Mouse (Mus musculus) lung, adult 10 weeks (tissue): ENCODE results near the gene Il17f. TPM values are rescaled to one million over a fixed set of nuclear protein-coding genes. Genes with fewer than 3 reads are reported as not detected.

Experiments
- polyA plus RNA-seq: library from polyadenylated mRNA; stranded (reverse); fragments of 350-450 nt; fragmentation: Illumina TruSeq; extraction: RNeasy Lipid Tissue Mini Kit (QIAGEN cat#74804); gene quantifications from one replicate; pipeline ENCODE4 v1.2.3, GENCODE M21; 2014; ENCODE audit warnings: low read depth, low replicate concordance; ENCODE audit not compliant: insufficient read depth

Gene Il17f
- polyA plus RNA-seq, result not detected

GRCm38 (mm10) chr1:20790517-20790916 lies at the start of gene Il17f:
Il17f (minus strand) TSS chr1:20790617.

GRCm38 (mm10) chr1:20819771-20820605 lies 29.6 kb upstream of the Il17f start, which contains the start of gene Mcm3:
Mcm3 (minus strand) TSS chr1:20820312.

GRCm38 (mm10) chr1:20730903-20731302 lies 59.5 kb downstream of the Il17f start, which contains the start of gene Il17a:
Il17a (plus strand) TSS chr1:20730905.

Other genes starting within 250 kb of the Il17f start
- 0.03 TPM for gene Pkhd1, start 172.6 kb downstream of the Il17f start, polyA plus RNA-seq
- not detected for gene Il17a, start 59.7 kb downstream of the Il17f start, polyA plus RNA-seq
- 10.9 TPM for gene Mcm3, start 29.7 kb upstream of the Il17f start, polyA plus RNA-seq
- 6.9 TPM for gene Paqr8, start 100.0 kb upstream of the Il17f start, polyA plus RNA-seq
- 6.4 TPM for gene Efhc1, start 161.0 kb upstream of the Il17f start, polyA plus RNA-seq